Mouse (Mus musculus): ENCODE measurements around the gene Hmox1. TPM values are rescaled to one million over a fixed set of nuclear protein-coding genes. Genes with fewer than 3 reads are reported as not detected.

Hmox1 gene
- polyA plus RNA-seq, 1 experiment from 2014 or later, result 11.9 TPM

GRCm38 (mm10) chr8:75108527-75109235, 15.3 kb downstream of the Hmox1 start:
- Histone ChIP-seq H3K9me3 (ENCODE audit: control insufficient read depth, low read length) (no peaks in the 10 kb centered on the region), H3K9ac (ENCODE audit: low read length) (peak overlapping the region; percentile 93), H3K27me3 (ENCODE audit: control insufficient read depth, insufficient read depth, low read length) (no peaks in the 10 kb centered on the region), H3K27ac (replicated peaks; ENCODE audit: low read depth, low read length) (peak overlapping the region; percentile 78; the same call in 1 of the 2 replicates), H3K4me2 (ENCODE audit: low read depth, severe bottlenecking) (peak overlapping the region; percentile 48), H3K4me3 (ENCODE audit: low read depth, low read length) (peak overlapping the region; percentile 93), H3K36me3 (ENCODE audit: control insufficient read depth, insufficient read depth, low read length) (peaks cover 16% of the 10 kb centered on the region), H3K4me1 (ENCODE audit: control insufficient read depth, insufficient read depth, low read length) (peaks cover 4% of the 10 kb centered on the region; the same call in 1 of the 2 replicates)
- ATAC-seq (ENCODE audit: insufficient number of reproducible peaks, low FRiP score, low TSS enrichment, low read depth) (peak; percentile 75), DNase-seq (ENCODE audit: low spot score) (peak; percentile 86)
- under 1% methylated on average over 9 of the region's 9 CpGs for WGBS

- Histone ChIP-seq H3K9me3 (ENCODE audit: control insufficient read depth, low read length) (no peaks in the 10 kb centered on the region), H3K4me2 (ENCODE audit: low read depth, severe bottlenecking) (peak within 1 kb of the TSS; percentile 94), H3K27me3 (ENCODE audit: control insufficient read depth, insufficient read depth, low read length) (no peaks in the 10 kb centered on the region), H3K9ac (ENCODE audit: low read length) (peak within 1 kb of the TSS; percentile 93), H3K36me3 (ENCODE audit: control insufficient read depth, insufficient read depth, low read length) (peaks cover 23% of the 10 kb centered on the region), H3K4me3 (ENCODE audit: low read depth, low read length) (peak within 1 kb of the TSS; percentile 93), H3K4me1 (ENCODE audit: control insufficient read depth, insufficient read depth, low read length) (peaks cover 4% of the 10 kb centered on the region; the same call in 1 of the 2 replicates), H3K27ac (replicated peaks; ENCODE audit: low read depth, low read length) (peak within 1 kb of the TSS; percentile 78; the same call in 1 of the 2 replicates)
- peak; percentile 100 for DNase-seq (ENCODE audit: low spot score)
- ATAC-seq (ENCODE audit: insufficient number of reproducible peaks, low FRiP score, low TSS enrichment, low read depth), result peak; percentile 98
- WGBS, result under 1% methylated on average over 59 of the region's 59 CpGs
Measured at GRCm38 (mm10) chr8:75109236-75109967, 16.0 kb downstream of the Hmox1 start, which contains the start of gene Mcm5. Gene Mcm5 (plus strand): TSS chr8:75109569.

GRCm38 (mm10) chr8:75110093-75110492, 16.7 kb downstream of the Hmox1 start:
- H3K27me3 ChIP-seq (ENCODE audit: control insufficient read depth, insufficient read depth, low read length), result no peaks in the 10 kb centered on the region
- peak overlapping the region; percentile 93 for H3K9ac ChIP-seq (ENCODE audit: low read length)
- H3K9me3 ChIP-seq (ENCODE audit: control insufficient read depth, low read length), result no peaks in the 10 kb centered on the region
- H3K36me3 ChIP-seq (ENCODE audit: control insufficient read depth, insufficient read depth, low read length), result peaks cover 23% of the 10 kb centered on the region
- peak; percentile 27 for DNase-seq (ENCODE audit: low spot score)
- peak overlapping the region; percentile 93 for H3K4me3 ChIP-seq (ENCODE audit: low read depth, low read length)
- ATAC-seq (ENCODE audit: insufficient number of reproducible peaks, low FRiP score, low TSS enrichment, low read depth), result no peak
- peak overlapping the region; percentile 94 for H3K4me2 ChIP-seq (ENCODE audit: low read depth, severe bottlenecking)
- peaks cover 4% of the 10 kb centered on the region; the same call in 1 of the 2 replicates for H3K4me1 ChIP-seq (ENCODE audit: control insufficient read depth, insufficient read depth, low read length)
- H3K27ac ChIP-seq (replicated peaks; ENCODE audit: low read depth, low read length), result no peak overlapping the region
- WGBS, result 18% methylated on average over 13 of the region's 13 CpGs

- Histone ChIP-seq H3K36me3 (ENCODE audit: control insufficient read depth, insufficient read depth, low read length) (peaks cover 56% of the 10 kb centered on the region), H3K4me2 (ENCODE audit: low read depth, severe bottlenecking) (no peak overlapping the region), H3K9ac (ENCODE audit: low read length) (no peak overlapping the region), H3K4me1 (ENCODE audit: control insufficient read depth, insufficient read depth, low read length) (no peaks in the 10 kb centered on the region), H3K27me3 (ENCODE audit: control insufficient read depth, insufficient read depth, low read length) (no peaks in the 10 kb centered on the region), H3K27ac (replicated peaks; ENCODE audit: low read depth, low read length) (no peak overlapping the region), H3K4me3 (ENCODE audit: low read depth, low read length) (no peak overlapping the region), H3K9me3 (ENCODE audit: control insufficient read depth, low read length) (no peaks in the 10 kb centered on the region)
- 95% methylated on average over 1 of the region's 1 CpGs for WGBS
- DNase-seq (ENCODE audit: low spot score), result no peak
- no peak for ATAC-seq (ENCODE audit: insufficient number of reproducible peaks, low FRiP score, low TSS enrichment, low read depth)
Measured at GRCm38 (mm10) chr8:75118505-75118904, 25.1 kb downstream of the Hmox1 start.

GRCm38 (mm10) chr8:75119287-75119686, 25.9 kb downstream of the Hmox1 start:
- ATAC-seq (ENCODE audit: insufficient number of reproducible peaks, low FRiP score, low TSS enrichment, low read depth), result no peak
- WGBS, result 96% methylated on average over 2 of the region's 2 CpGs
- H3K36me3 ChIP-seq (ENCODE audit: control insufficient read depth, insufficient read depth, low read length), result peaks cover 52% of the 10 kb centered on the region

GRCm38 (mm10) chr8:75119747-75120146, 26.3 kb downstream of the Hmox1 start:
- DNase-seq (ENCODE audit: low spot score) (no peak), ATAC-seq (ENCODE audit: insufficient number of reproducible peaks, low FRiP score, low TSS enrichment, low read depth) (no peak)
- WGBS, result 92% methylated on average over 2 of the region's 2 CpGs
- Histone ChIP-seq H3K9me3 (ENCODE audit: control insufficient read depth, low read length) (no peaks in the 10 kb centered on the region), H3K4me2 (ENCODE audit: low read depth, severe bottlenecking) (no peak overlapping the region), H3K4me1 (ENCODE audit: control insufficient read depth, insufficient read depth, low read length) (no peaks in the 10 kb centered on the region), H3K27me3 (ENCODE audit: control insufficient read depth, insufficient read depth, low read length) (no peaks in the 10 kb centered on the region), H3K9ac (ENCODE audit: low read length) (no peak overlapping the region), H3K4me3 (ENCODE audit: low read depth, low read length) (no peak overlapping the region), H3K36me3 (ENCODE audit: control insufficient read depth, insufficient read depth, low read length) (peaks cover 55% of the 10 kb centered on the region), H3K27ac (replicated peaks; ENCODE audit: low read depth, low read length) (no peak overlapping the region)

More at GRCm38 (mm10) chr8:75119287-75119686, 25.9 kb downstream of the Hmox1 start:
- H3K9ac ChIP-seq (ENCODE audit: low read length), result no peak overlapping the region
- no peak overlapping the region for H3K4me2 ChIP-seq (ENCODE audit: low read depth, severe bottlenecking)
- H3K9me3 ChIP-seq (ENCODE audit: control insufficient read depth, low read length), result no peaks in the 10 kb centered on the region
- DNase-seq (ENCODE audit: low spot score), result no peak
- H3K4me1 ChIP-seq (ENCODE audit: control insufficient read depth, insufficient read depth, low read length), result no peaks in the 10 kb centered on the region
- H3K4me3 ChIP-seq (ENCODE audit: low read depth, low read length), result no peak overlapping the region
- no peak overlapping the region for H3K27ac ChIP-seq (replicated peaks; ENCODE audit: low read depth, low read length)
- no peaks in the 10 kb centered on the region for H3K27me3 ChIP-seq (ENCODE audit: control insufficient read depth, insufficient read depth, low read length)

- Histone ChIP-seq H3K9ac (ENCODE audit: low read length) (no peak overlapping the region), H3K4me1 (ENCODE audit: control insufficient read depth, insufficient read depth, low read length) (no peaks in the 10 kb centered on the region), H3K27ac (replicated peaks; ENCODE audit: low read depth, low read length) (no peak overlapping the region), H3K9me3 (ENCODE audit: control insufficient read depth, low read length) (no peaks in the 10 kb centered on the region), H3K4me2 (ENCODE audit: low read depth, severe bottlenecking) (no peak overlapping the region), H3K4me3 (ENCODE audit: low read depth, low read length) (no peak overlapping the region), H3K36me3 (ENCODE audit: control insufficient read depth, insufficient read depth, low read length) (peaks cover 36% of the 10 kb centered on the region), H3K27me3 (ENCODE audit: control insufficient read depth, insufficient read depth, low read length) (no peaks in the 10 kb centered on the region)
- ATAC-seq (ENCODE audit: insufficient number of reproducible peaks, low FRiP score, low TSS enrichment, low read depth) (no peak), DNase-seq (ENCODE audit: low spot score) (no peak)
- 71% methylated on average over 1 of the region's 1 CpGs for whole genome bisulfite sequencing
Measured at GRCm38 (mm10) chr8:75127406-75127805, 34.0 kb downstream of the Hmox1 start.

- Histone ChIP-seq H3K4me2 (ENCODE audit: low read depth, severe bottlenecking) (no peak overlapping the region), H3K36me3 (ENCODE audit: control insufficient read depth, insufficient read depth, low read length) (peaks cover 2% of the 10 kb centered on the region; the same call in 1 of the 2 replicates), H3K27ac (replicated peaks; ENCODE audit: low read depth, low read length) (no peak overlapping the region), H3K9me3 (ENCODE audit: control insufficient read depth, low read length) (no peaks in the 10 kb centered on the region), H3K4me3 (ENCODE audit: low read depth, low read length) (no peak overlapping the region), H3K27me3 (ENCODE audit: control insufficient read depth, insufficient read depth, low read length) (no peaks in the 10 kb centered on the region), H3K4me1 (ENCODE audit: control insufficient read depth, insufficient read depth, low read length) (no peaks in the 10 kb centered on the region), H3K9ac (ENCODE audit: low read length) (no peak overlapping the region)
- ATAC-seq (ENCODE audit: insufficient number of reproducible peaks, low FRiP score, low TSS enrichment, low read depth) (no peak), DNase-seq (ENCODE audit: low spot score) (peak; percentile 50)
- WGBS, result 12% methylated on average over 3 of the region's 3 CpGs
Measured at GRCm38 (mm10) chr8:75132485-75132884, 39.1 kb downstream of the Hmox1 start.
